Mouse (Mus musculus) small intestine, adult 2 months (tissue): ENCODE data around the gene Hsh2d.

Experiments
- CTCF ChIP-seq: fragments of 200-500 bp; IDR thresholded peaks from 2 replicates; pipeline ENCODE4 v1.5.1; 2012; ENCODE audit warnings: low read depth, mild to moderate bottlenecking, control low read depth, inconsistent platforms, low read length, moderate library complexity, mixed read lengths; ENCODE audit not compliant: insufficient replicate concordance, insufficient read length; ENCODE audit errors: extremely low read depth
- POLR2A ChIP-seq: fragments of 200-500 bp; IDR thresholded peaks from 2 replicates; pipeline ENCODE4 v1.6.1; 2012; ENCODE audit warnings: low read depth, mild to moderate bottlenecking, control low read depth, inconsistent platforms, low read length, moderate library complexity

- TF ChIP-seq CTCF (no peak), POLR2A (peak; percentile 80)
Measured at GRCm38 (mm10) chr8:72160707-72161697, 28.4 kb upstream of the Hsh2d start, which contains the start of gene Rab8a.
